Mouse (Mus musculus) stomach, embryonic 16.5 days (tissue): ENCODE measurements around the gene Spem1. TPM values are rescaled to one million over a fixed set of nuclear protein-coding genes. Genes with fewer than 3 reads are reported as not detected.
A peak's percentile ranks its signal among the peaks of the same experiment; 100 is the strongest.

Experiments
- ATAC-seq: fragments of 200-750 bp; cut with Nextera tagmentation; 2 replicates; pipeline ENCODE4 v1.8.0; 2017; ENCODE audit warnings: moderate number of reproducible peaks, moderate TSS enrichment; ENCODE audit not compliant: insufficient read depth, low FRiP score
- H3K27ac ChIP-seq: fragments of 300-500 bp; sonication (generic); 2 replicates; pipeline ENCODE4 v1.5.1; 2014; ENCODE audit warnings: low read length
- H3K27me3 ChIP-seq: fragments of 300-500 bp; sonication (generic); 2 replicates; pipeline ENCODE4 v1.6.1; 2014; ENCODE audit warnings: low read length, control low read depth, mixed read lengths; ENCODE audit not compliant: control insufficient read depth, insufficient read depth
- H3K36me3 ChIP-seq: fragments of 300-500 bp; sonication (generic); 2 replicates; pipeline ENCODE4 v1.6.1; 2014; ENCODE audit warnings: low read length; ENCODE audit not compliant: control insufficient read depth, insufficient read depth
- H3K4me1 ChIP-seq: fragments of 300-500 bp; sonication (generic); 2 replicates; pipeline ENCODE4 v1.6.1; 2014; ENCODE audit warnings: low read length, control low read depth, mixed read lengths; ENCODE audit not compliant: control insufficient read depth, insufficient read depth
- H3K4me2 ChIP-seq: fragments of 300-500 bp; sonication (generic); 2 replicates; pipeline ENCODE4 v1.6.1; 2014; ENCODE audit warnings: low read depth, low read length, mixed read lengths
- H3K4me3 ChIP-seq: fragments of 300-500 bp; sonication (generic); replicated peaks from 2 replicates; pipeline ENCODE4 v1.5.1; 2014; ENCODE audit warnings: mild to moderate bottlenecking, low read length
- H3K9ac ChIP-seq: fragments of 300-500 bp; sonication (generic); 2 replicates; pipeline ENCODE4 v1.6.1; 2014; ENCODE audit warnings: low read length
- H3K9me3 ChIP-seq: fragments of 300-500 bp; sonication (generic); replicated peaks from 2 replicates; pipeline ENCODE4 v1.6.1; 2016; ENCODE audit warnings: low read length, control low read depth; ENCODE audit not compliant: control insufficient read depth
- WGBS: fragments of 180-500 bp; shearing (Covaris S2); extraction: QIAGEN DNeasy Blood & Tissue Kit; methylation state at CpG from one replicate; pipeline ENCODE4 v1.1.7; 2014; 5-methylcytosine and 5-hydroxymethylcytosine counted together
- polyA plus RNA-seq: library from polyadenylated mRNA; unstranded; fragments of >200 nt; fragmentation: Nextera tagmentation; extraction: Ambion mirVana; gene quantifications from 2 replicates; pipeline ENCODE4 v1.2.1, GENCODE M21; 2015

Gene Spem1
- polyA plus RNA-seq, 1 experiment from 2014 or later, result not detected

DNA sequence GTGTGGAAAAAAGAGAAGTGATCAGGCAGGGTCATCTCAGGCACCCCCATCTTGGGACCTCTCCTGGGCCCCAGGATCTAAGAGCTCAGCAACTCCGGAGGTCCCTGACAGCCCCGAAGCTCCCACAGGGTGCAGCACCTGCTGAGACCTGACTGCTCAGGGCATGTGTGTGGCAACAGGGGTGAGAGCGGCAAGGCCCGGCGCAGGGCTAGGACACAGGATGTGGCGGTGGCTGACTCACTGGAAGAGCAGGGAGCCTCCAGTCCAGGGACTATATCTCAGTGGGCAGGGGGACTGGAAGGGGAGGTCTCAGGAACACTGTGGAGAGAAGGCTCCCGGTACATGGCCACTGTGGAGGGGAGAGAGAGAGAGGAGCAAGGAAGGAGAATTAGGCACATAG, 24.1 kb downstream of the Spem1 start:
- H3K4me1 ChIP-seq, result peaks cover 36% of the 10 kb centered on the region
- H3K9me3 ChIP-seq, result no peaks in the 10 kb centered on the region
- ATAC-seq, result no peak
- no peak overlapping the region for H3K27ac ChIP-seq
- H3K4me2 ChIP-seq, result no peak overlapping the region
- no peak overlapping the region for H3K4me3 ChIP-seq
- H3K9ac ChIP-seq, result no peak overlapping the region
- 80% methylated on average over 7 of the region's 7 CpGs for WGBS
- H3K36me3 ChIP-seq, result no peaks in the 10 kb centered on the region
- peaks cover 9% of the 10 kb centered on the region for H3K27me3 ChIP-seq

DNA sequence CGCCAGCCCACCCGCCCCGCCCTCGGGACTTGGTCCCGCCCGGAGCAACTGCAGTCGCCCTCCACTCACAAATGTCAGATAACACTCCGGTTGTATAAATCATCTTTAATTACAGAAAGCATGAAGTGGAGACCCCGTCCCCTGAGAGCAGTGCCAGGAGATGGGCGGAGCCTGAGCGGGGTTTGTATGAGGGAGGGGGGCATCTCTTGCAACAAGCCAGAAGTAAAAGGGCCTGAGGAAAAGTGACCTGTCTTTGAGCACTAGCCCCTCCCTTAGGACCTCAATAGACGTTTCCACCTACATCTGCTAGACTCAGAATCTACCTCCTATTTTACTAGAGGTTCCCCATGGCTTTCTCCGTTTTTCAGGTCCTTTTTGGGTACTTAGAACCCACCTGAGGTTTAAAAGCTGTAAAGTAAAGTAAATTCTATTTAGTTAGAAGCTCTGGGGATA, 26.0 kb downstream of the Spem1 start:
- Histone ChIP-seq H3K4me2 (peak overlapping the region; percentile 80), H3K27me3 (no peaks in the 10 kb centered on the region), H3K27ac (no peak overlapping the region), H3K4me1 (peaks cover 20% of the 10 kb centered on the region), H3K4me3 (peak overlapping the region; percentile 52), H3K9ac (peak overlapping the region; percentile 61; the same call in 1 of the 2 replicates), H3K36me3 (no peaks in the 10 kb centered on the region), H3K9me3 (no peaks in the 10 kb centered on the region)
- ATAC-seq, result no peak
- 4% methylated on average over 13 of the region's 13 CpGs for WGBS

DNA sequence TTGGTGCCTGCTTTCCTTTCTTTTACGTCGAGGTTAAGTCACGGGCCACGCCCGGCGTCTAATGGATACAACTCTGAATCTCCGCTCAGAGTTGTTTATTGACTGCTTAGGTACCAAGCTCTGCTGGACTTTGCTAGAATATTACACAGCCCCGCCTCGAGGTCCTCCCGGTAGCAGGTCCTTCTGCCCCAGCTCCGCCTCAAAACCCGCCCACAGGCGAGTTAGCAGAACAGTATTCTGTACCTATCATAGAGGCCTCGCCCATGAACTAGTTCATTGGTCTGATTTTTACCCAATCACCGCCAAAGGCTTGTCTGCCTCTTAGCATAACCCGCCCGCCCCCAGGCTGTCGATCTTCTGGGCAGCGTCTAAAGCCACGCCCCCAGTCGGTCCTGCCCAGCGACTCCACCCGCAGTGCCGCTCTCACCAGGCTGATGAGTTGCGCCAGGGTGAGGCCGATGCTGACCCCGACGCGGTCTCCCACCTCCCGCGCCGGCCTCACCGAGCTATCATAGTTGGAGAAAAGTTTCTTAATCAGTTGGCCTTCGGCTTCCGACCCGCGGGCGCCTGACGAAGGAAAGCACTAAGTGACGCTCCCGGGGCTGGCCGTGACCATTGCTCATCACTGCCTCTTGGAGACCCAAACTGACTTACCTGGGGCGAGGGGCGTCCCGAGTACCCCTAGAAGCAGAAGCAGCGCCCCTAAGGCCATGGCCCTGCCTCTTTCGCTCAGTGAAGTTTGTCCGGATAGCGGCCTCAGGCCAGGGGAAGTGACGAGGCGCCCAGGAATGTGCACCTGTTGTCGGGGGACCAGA, 26.6 kb downstream of the Spem1 start, which contains the start of gene Chrnb1:
TSS of gene Chrnb1 (minus strand) at position 776 of the 815 bp plus-strand sequence.
- ATAC-seq, result peak; percentile 97
- H3K4me2 ChIP-seq, result peak within 1 kb of the TSS; percentile 80
- no peaks in the 10 kb centered on the region for H3K9me3 ChIP-seq
- H3K9ac ChIP-seq, result peak within 1 kb of the TSS; percentile 61
- H3K4me1 ChIP-seq, result peaks cover 14% of the 10 kb centered on the region
- no peaks in the 10 kb centered on the region for H3K27me3 ChIP-seq
- H3K4me3 ChIP-seq, result peak within 1 kb of the TSS; percentile 52
- 2% methylated on average over 52 of the region's 52 CpGs for WGBS
- H3K36me3 ChIP-seq, result no peaks in the 10 kb centered on the region
- no peak within 1 kb of the TSS for H3K27ac ChIP-seq

DNA sequence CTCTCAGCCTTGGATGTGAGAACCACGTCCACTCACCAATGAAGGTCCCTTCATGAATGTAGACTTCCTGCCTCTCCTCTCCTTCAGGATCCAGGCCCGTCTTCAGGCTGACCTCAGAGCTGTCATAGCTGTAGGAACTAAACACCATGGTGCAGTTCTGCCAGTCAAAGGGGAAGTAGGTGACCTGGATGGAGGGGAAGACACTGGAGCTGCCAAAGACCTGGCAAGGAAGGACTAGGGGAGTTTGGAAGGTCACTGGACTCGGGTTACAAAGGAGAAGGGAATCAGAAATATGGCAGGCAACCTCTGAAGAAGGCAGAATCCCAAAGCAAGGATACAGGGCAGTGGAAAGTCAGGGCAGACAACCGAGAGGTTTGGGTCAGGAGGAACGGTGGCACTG, 28.6 kb downstream of the Spem1 start:
- Histone ChIP-seq H3K4me3 (no peak overlapping the region), H3K36me3 (no peaks in the 10 kb centered on the region), H3K9ac (no peak overlapping the region), H3K27me3 (no peaks in the 10 kb centered on the region), H3K4me1 (no peaks in the 10 kb centered on the region), H3K27ac (no peak overlapping the region), H3K4me2 (no peak overlapping the region), H3K9me3 (no peaks in the 10 kb centered on the region)
- no peak for ATAC-seq
- 69% methylated on average over 5 of the region's 5 CpGs for WGBS

DNA sequence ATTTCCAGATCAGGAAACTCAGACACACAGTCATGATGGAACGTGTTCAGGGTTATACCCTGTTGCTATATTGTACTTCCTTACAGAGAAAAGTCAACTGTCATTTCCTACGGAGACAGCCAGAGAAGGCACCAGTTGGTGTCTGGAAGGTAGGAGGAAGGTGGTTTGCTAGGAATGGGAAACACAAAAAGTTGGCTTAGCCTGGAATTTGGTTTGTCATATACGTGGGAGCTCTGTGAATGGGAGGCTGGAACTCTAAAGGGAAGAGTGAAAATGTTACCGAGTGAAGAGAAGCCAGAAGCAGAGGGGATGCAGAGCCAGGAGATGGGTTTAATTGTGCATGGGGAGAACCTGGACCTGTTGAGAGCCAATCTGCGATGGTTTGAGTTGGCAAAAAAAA, 30.6 kb downstream of the Spem1 start:
- WGBS, result 69% methylated on average over 5 of the region's 5 CpGs
- Histone ChIP-seq H3K9me3 (no peaks in the 10 kb centered on the region), H3K27ac (no peak overlapping the region), H3K4me2 (no peak overlapping the region), H3K4me3 (no peak overlapping the region), H3K27me3 (no peaks in the 10 kb centered on the region), H3K36me3 (no peaks in the 10 kb centered on the region), H3K9ac (no peak overlapping the region), H3K4me1 (no peaks in the 10 kb centered on the region)
- no peak for ATAC-seq

DNA sequence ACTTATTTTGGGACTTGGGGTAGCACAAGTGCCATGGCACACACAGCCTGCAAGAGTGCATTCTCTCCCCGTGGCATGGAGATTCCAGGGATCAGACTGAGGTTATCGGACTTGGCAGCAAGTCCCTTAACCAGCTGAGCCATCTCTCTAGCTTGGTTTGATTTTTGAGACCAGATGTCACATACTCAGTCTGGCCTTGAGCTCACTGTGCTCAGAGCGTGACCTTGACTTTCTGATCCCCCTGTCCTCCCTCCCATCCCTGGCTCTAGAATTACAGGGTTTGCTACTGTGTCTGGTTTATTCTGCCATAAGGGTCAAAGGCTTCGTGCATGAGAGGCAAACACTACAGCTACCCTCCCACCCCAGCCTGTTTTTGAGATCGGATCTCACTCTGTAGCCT, 32.5 kb downstream of the Spem1 start:
- Histone ChIP-seq H3K27ac (no peak overlapping the region), H3K36me3 (no peaks in the 10 kb centered on the region), H3K4me1 (0 out of 2 replicates have a peak, but pooled peaks cover 4% of the 10 kb centered on the region), H3K27me3 (no peaks in the 10 kb centered on the region), H3K4me2 (no peak overlapping the region), H3K9me3 (no peaks in the 10 kb centered on the region), H3K4me3 (no peak overlapping the region), H3K9ac (no peak overlapping the region)
- 58% methylated on average over 5 of the region's 5 CpGs for WGBS
- no peak for ATAC-seq

DNA sequence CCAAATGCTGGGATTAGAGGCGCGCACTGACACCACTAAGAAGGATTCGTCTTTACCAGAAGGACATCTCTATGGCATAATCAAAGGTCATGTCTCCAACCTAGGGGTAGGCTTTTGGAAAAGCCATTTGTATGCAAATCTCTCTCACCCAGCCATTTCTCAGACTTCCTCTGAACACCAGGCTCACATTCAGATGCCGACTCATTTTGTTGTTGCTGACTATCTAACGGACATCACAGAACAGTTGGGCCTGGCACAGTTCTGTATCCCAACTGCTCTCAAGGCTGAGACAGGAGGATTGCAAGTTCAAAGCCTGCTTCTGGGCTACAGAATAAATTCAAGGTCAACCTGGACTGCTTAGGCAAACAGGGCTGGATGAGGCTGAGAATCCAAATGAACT, 34.7 kb downstream of the Spem1 start:
- no peak overlapping the region for H3K4me3 ChIP-seq
- H3K9me3 ChIP-seq, result no peaks in the 10 kb centered on the region
- WGBS, result 89% methylated on average over 5 of the region's 5 CpGs
- H3K9ac ChIP-seq, result no peak overlapping the region
- H3K36me3 ChIP-seq, result no peaks in the 10 kb centered on the region
- no peaks in the 10 kb centered on the region for H3K27me3 ChIP-seq
- no peak for ATAC-seq
- H3K4me1 ChIP-seq, result 0 out of 2 replicates have a peak, but pooled peaks cover 4% of the 10 kb centered on the region
- no peak overlapping the region for H3K27ac ChIP-seq
- no peak overlapping the region for H3K4me2 ChIP-seq

DNA sequence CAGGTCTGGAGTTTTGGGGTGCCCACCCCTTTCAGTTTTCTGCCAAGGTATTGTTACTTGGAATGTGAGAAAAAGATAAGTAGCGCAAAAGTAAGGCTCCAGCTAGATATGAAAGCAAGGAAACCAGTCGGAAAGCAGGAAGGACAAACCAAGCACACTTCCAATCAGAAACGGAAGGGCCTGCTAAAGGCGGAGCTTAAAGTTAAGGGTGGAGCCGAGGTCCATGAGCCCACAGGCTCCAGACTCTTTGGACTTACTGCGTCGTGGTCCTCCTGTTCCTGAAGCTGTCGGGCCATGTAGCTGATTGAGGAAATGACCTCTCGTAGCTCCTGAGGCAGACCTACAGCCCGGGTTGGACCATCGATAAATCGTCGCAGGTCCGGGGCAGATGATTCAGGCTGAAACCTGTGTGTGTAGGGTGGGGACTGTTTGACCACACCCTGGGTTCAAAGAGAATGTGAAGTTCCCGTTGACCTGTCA, 37.1 kb downstream of the Spem1 start:
- ATAC-seq, result peak; percentile 59
- Histone ChIP-seq H3K4me1 (0 out of 2 replicates have a peak, but pooled peaks cover 4% of the 10 kb centered on the region), H3K27ac (peak overlapping the region; percentile 43; the same call in 1 of the 2 replicates), H3K4me2 (peak overlapping the region; percentile 53), H3K9ac (peak overlapping the region; percentile 54; the same call in 1 of the 2 replicates), H3K9me3 (no peaks in the 10 kb centered on the region), H3K36me3 (no peaks in the 10 kb centered on the region), H3K4me3 (peak overlapping the region; percentile 35), H3K27me3 (no peaks in the 10 kb centered on the region)
- 26% methylated on average over 15 of the region's 15 CpGs for WGBS

DNA sequence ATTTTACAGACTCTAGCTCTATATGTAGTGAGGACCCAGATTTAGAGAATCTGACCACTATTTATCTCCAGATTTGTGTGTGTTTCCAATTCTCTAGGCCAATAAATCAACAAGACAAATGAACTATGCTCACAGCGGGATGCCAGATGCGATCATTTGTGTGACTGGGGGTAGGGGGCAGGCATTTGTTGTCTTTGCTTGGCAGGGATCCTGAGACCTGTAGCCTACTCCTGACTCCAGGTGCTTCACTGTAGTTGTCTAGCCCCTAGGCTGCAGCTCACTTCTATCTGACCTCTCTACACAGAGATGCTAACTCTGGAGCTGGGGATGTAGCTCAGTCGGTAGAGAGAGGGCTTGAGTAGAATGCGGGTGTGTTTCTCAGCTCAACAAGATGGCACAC, 40.2 kb downstream of the Spem1 start:
- no peak overlapping the region for H3K4me3 ChIP-seq
- no peak for ATAC-seq
- H3K27ac ChIP-seq, result no peak overlapping the region
- no peaks in the 10 kb centered on the region for H3K9me3 ChIP-seq
- 0 out of 2 replicates have a peak, but pooled peaks cover 4% of the 10 kb centered on the region for H3K4me1 ChIP-seq
- H3K9ac ChIP-seq, result no peak overlapping the region
- H3K4me2 ChIP-seq, result no peak overlapping the region
- H3K36me3 ChIP-seq, result no peaks in the 10 kb centered on the region
- no peaks in the 10 kb centered on the region for H3K27me3 ChIP-seq
- 28% methylated on average over 4 of the region's 4 CpGs for WGBS
